Mouse (Mus musculus): Measurements from ENCODE around the gene Nxph3. TPM values are rescaled to one million over a fixed set of nuclear protein-coding genes. Genes with fewer than 3 reads are reported as not detected.

Nxph3 gene
- polyA plus RNA-seq (2012; ENCODE audit: insufficient read depth, insufficient read length, low replicate concordance, missing spikeins) = not detected in 2 replicates

- TF ChIP-seq CTCF (IDR thresholded peaks at IDR 0.05; ENCODE audit: insufficient read depth, low read depth, low read length) (peak; percentile 76; the same call in 1 of the 2 replicates), POLR2A (IDR thresholded peaks at IDR 0.05; ENCODE audit: insufficient read depth, low read depth, low read length) (no peak)
- 1% methylated on average over 64 of the region's 66 CpGs for WGBS
- Histone ChIP-seq H3K4me1 (ENCODE audit: control insufficient read depth, insufficient read depth, low read length) (peaks cover 15% of the 10 kb centered on the region), H3K4me3 (ENCODE audit: insufficient read depth, low read depth, low read length) (peak within 1 kb of the TSS; percentile 47), H3K27ac (ENCODE audit: insufficient read depth, low read depth, low read length) (no peak within 1 kb of the TSS)
These were observed at the start of gene Nxph3 for GRCm38 (mm10) chr11:95514298-95514861. Nxph3 (minus strand) TSS chr11:95514570.

- Histone ChIP-seq H3K4me3 (ENCODE audit: insufficient read depth, low read depth, low read length) (no peak overlapping the region), H3K27ac (ENCODE audit: insufficient read depth, low read depth, low read length) (no peak overlapping the region), H3K4me1 (ENCODE audit: control insufficient read depth, insufficient read depth, low read length) (no peaks in the 10 kb centered on the region)
- TF ChIP-seq POLR2A (IDR thresholded peaks at IDR 0.05; ENCODE audit: insufficient read depth, low read depth, low read length) (no peak), CTCF (IDR thresholded peaks at IDR 0.05; ENCODE audit: insufficient read depth, low read depth, low read length) (no peak)
- 98% methylated on average over 5 of the region's 5 CpGs for WGBS
These were observed 49.5 kb upstream of the Nxph3 start for GRCm38 (mm10) chr11:95563849-95564248.

GRCm38 (mm10) chr11:95560773-95561172 is 46.4 kb upstream of the Nxph3 start:
- Histone ChIP-seq H3K4me3 (ENCODE audit: insufficient read depth, low read depth, low read length) (no peak overlapping the region), H3K4me1 (ENCODE audit: control insufficient read depth, insufficient read depth, low read length) (0 out of 2 replicates have a peak, but pooled peaks cover 4% of the 10 kb centered on the region), H3K27ac (ENCODE audit: insufficient read depth, low read depth, low read length) (no peak overlapping the region)
- 57% methylated on average over 3 of the region's 3 CpGs for WGBS
- TF ChIP-seq POLR2A (IDR thresholded peaks at IDR 0.05; ENCODE audit: insufficient read depth, low read depth, low read length) = no peak
- no peak for TF ChIP-seq CTCF (IDR thresholded peaks at IDR 0.05; ENCODE audit: insufficient read depth, low read depth, low read length)

- 42% methylated on average over 2 of the region's 2 CpGs for WGBS
- Histone ChIP-seq H3K4me3 (ENCODE audit: insufficient read depth, low read depth, low read length) (no peak overlapping the region), H3K4me1 (ENCODE audit: control insufficient read depth, insufficient read depth, low read length) (0 out of 2 replicates have a peak, but pooled peaks cover 4% of the 10 kb centered on the region), H3K27ac (ENCODE audit: insufficient read depth, low read depth, low read length) (no peak overlapping the region)
- TF ChIP-seq CTCF (IDR thresholded peaks at IDR 0.05; ENCODE audit: insufficient read depth, low read depth, low read length) = no peak
These were observed 45.4 kb upstream of the Nxph3 start for GRCm38 (mm10) chr11:95559761-95560160.

- TF ChIP-seq POLR2A (IDR thresholded peaks at IDR 0.05; ENCODE audit: insufficient read depth, low read depth, low read length) (no peak), CTCF (IDR thresholded peaks at IDR 0.05; ENCODE audit: insufficient read depth, low read depth, low read length) (no peak)
- no peak overlapping the region for H3K4me3 ChIP-seq (ENCODE audit: insufficient read depth, low read depth, low read length)
- no peak overlapping the region for H3K27ac ChIP-seq (ENCODE audit: insufficient read depth, low read depth, low read length)
- H3K4me1 ChIP-seq (ENCODE audit: control insufficient read depth, insufficient read depth, low read length) = 0 out of 2 replicates have a peak, but pooled peaks cover 4% of the 10 kb centered on the region
- 29% methylated on average over 6 of the region's 6 CpGs for WGBS
These were observed 43.3 kb upstream of the Nxph3 start for GRCm38 (mm10) chr11:95557719-95558118.

- TF ChIP-seq CTCF (IDR thresholded peaks at IDR 0.05; ENCODE audit: insufficient read depth, low read depth, low read length) = no peak
- no peak for TF ChIP-seq POLR2A (IDR thresholded peaks at IDR 0.05; ENCODE audit: insufficient read depth, low read depth, low read length)
- H3K4me3 ChIP-seq (ENCODE audit: insufficient read depth, low read depth, low read length) = no peak overlapping the region
- 0 out of 2 replicates have a peak, but pooled peaks cover 4% of the 10 kb centered on the region for H3K4me1 ChIP-seq (ENCODE audit: control insufficient read depth, insufficient read depth, low read length)
- no peak overlapping the region for H3K27ac ChIP-seq (ENCODE audit: insufficient read depth, low read depth, low read length)
- WGBS = 93% methylated on average over 6 of the region's 6 CpGs
These were observed 42.7 kb upstream of the Nxph3 start for GRCm38 (mm10) chr11:95557032-95557431.

- 73% methylated on average over 8 of the region's 8 CpGs for WGBS
- Histone ChIP-seq H3K4me1 (ENCODE audit: control insufficient read depth, insufficient read depth, low read length) (0 out of 2 replicates have a peak, but pooled peaks cover 4% of the 10 kb centered on the region), H3K27ac (ENCODE audit: insufficient read depth, low read depth, low read length) (no peak overlapping the region), H3K4me3 (ENCODE audit: insufficient read depth, low read depth, low read length) (no peak overlapping the region)
- no peak for TF ChIP-seq CTCF (IDR thresholded peaks at IDR 0.05; ENCODE audit: insufficient read depth, low read depth, low read length)
- no peak for TF ChIP-seq POLR2A (IDR thresholded peaks at IDR 0.05; ENCODE audit: insufficient read depth, low read depth, low read length)
These were observed 40.9 kb upstream of the Nxph3 start for GRCm38 (mm10) chr11:95555279-95555678.

- Histone ChIP-seq H3K27ac (ENCODE audit: insufficient read depth, low read depth, low read length) (no peak overlapping the region), H3K4me3 (ENCODE audit: insufficient read depth, low read depth, low read length) (no peak overlapping the region), H3K4me1 (ENCODE audit: control insufficient read depth, insufficient read depth, low read length) (no peaks in the 10 kb centered on the region)
- TF ChIP-seq POLR2A (IDR thresholded peaks at IDR 0.05; ENCODE audit: insufficient read depth, low read depth, low read length) = no peak
- TF ChIP-seq CTCF (IDR thresholded peaks at IDR 0.05; ENCODE audit: insufficient read depth, low read depth, low read length) = no peak
- 77% methylated on average over 12 of the region's 12 CpGs for WGBS
These were observed 36.1 kb upstream of the Nxph3 start for GRCm38 (mm10) chr11:95550301-95551021.
